8 mouse cellular contexts compared by ENCODE assay signal in genomic region chr15:63997705-63998409, GRCm38 (mm10).
DNase-seq lines count a peak whose midpoint lies in the region; ATAC-seq and TF ChIP-seq lines count a peak whose summit lies in the region.

No protein-coding gene starts in this region.

- TF ChIP-seq POLR2A in bone marrow, adult 2 months (IDR thresholded peaks at IDR 0.05; ENCODE audit: borderline replicate concordance, control insufficient read depth, low read depth, low read length), result peak; percentile 39; the same call in 1 of the 2 replicates

- no peaks in the 10 kb centered on the region for H3K36me3 ChIP-seq in embryonic facial prominence, embryonic 15.5 days
- no peaks in the 10 kb centered on the region for H3K36me3 ChIP-seq in kidney, embryonic 14.5 days (ENCODE audit: control insufficient read depth, insufficient read depth, low read length)
- H3K36me3 ChIP-seq in limb, embryonic 15.5 days, result no peaks in the 10 kb centered on the region

- no peaks in the 10 kb centered on the region for H3K9me3 ChIP-seq in embryonic facial prominence, embryonic 15.5 days (replicated peaks)
- H3K9me3 ChIP-seq in kidney, embryonic 14.5 days (ENCODE audit: control insufficient read depth, low read length), result no peaks in the 10 kb centered on the region
- no peaks in the 10 kb centered on the region for H3K9me3 ChIP-seq in limb, embryonic 15.5 days

- peak overlapping the region; percentile 84 for H3K4me3 ChIP-seq in bone marrow, adult 2 months (replicated peaks; ENCODE audit: control insufficient read depth, low read depth, low read length)
- H3K4me3 ChIP-seq in embryonic facial prominence, embryonic 15.5 days (replicated peaks), result peak overlapping the region; percentile 72
- peak overlapping the region; percentile 86 for H3K4me3 ChIP-seq in kidney, embryonic 14.5 days (ENCODE audit: low read length)
- H3K4me3 ChIP-seq in limb, embryonic 15.5 days, result peak overlapping the region; percentile 70

- H3K27me3 ChIP-seq in embryonic facial prominence, embryonic 15.5 days, result no peaks in the 10 kb centered on the region
- H3K27me3 ChIP-seq in kidney, embryonic 14.5 days (ENCODE audit: control insufficient read depth, insufficient read depth, low read length), result no peaks in the 10 kb centered on the region
- no peaks in the 10 kb centered on the region for H3K27me3 ChIP-seq in limb, embryonic 15.5 days

- H3K4me1 ChIP-seq in bone marrow, adult 2 months (ENCODE audit: control insufficient read depth, insufficient read depth, low read length), result peaks cover 7% of the 10 kb centered on the region
- H3K4me1 ChIP-seq in embryonic facial prominence, embryonic 15.5 days, result peaks cover 21% of the 10 kb centered on the region
- H3K4me1 ChIP-seq in kidney, embryonic 14.5 days (ENCODE audit: control insufficient read depth, insufficient read depth, low read length), result peaks cover 23% of the 10 kb centered on the region
- H3K4me1 ChIP-seq in limb, embryonic 15.5 days, result peaks cover 14% of the 10 kb centered on the region

- peak overlapping the region; percentile 75 for H3K4me2 ChIP-seq in embryonic facial prominence, embryonic 15.5 days (replicated peaks)
- peak overlapping the region; percentile 75 for H3K4me2 ChIP-seq in kidney, embryonic 14.5 days (replicated peaks; ENCODE audit: low read depth, low read length)
- H3K4me2 ChIP-seq in limb, embryonic 15.5 days, result peak overlapping the region; percentile 75

- ATAC-seq in embryonic facial prominence, embryonic 15.5 days (ENCODE audit: insufficient number of reproducible peaks, low FRiP score, low TSS enrichment, low read depth), result peak; percentile 95
- peak; percentile 96 for ATAC-seq in kidney, embryonic 14.5 days (ENCODE audit: low FRiP score, low TSS enrichment)
- ATAC-seq in limb, embryonic 15.5 days (ENCODE audit: insufficient number of reproducible peaks, low FRiP score, low TSS enrichment, low read depth), result peak; percentile 96

- no peak for TF ChIP-seq CTCF in bone marrow, adult 2 months (IDR thresholded peaks at IDR 0.05; ENCODE audit: control insufficient read depth, insufficient read depth, low read length)

- peak overlapping the region; percentile 91 for H3K27ac ChIP-seq in bone marrow, adult 2 months (ENCODE audit: control insufficient read depth, insufficient read depth, low read depth, low read length, poor library complexity)
- peak overlapping the region; percentile 87 for H3K27ac ChIP-seq in embryonic facial prominence, embryonic 15.5 days (replicated peaks)
- H3K27ac ChIP-seq in kidney, embryonic 14.5 days (ENCODE audit: low read depth, low read length), result peak overlapping the region; percentile 84
- peak overlapping the region; percentile 89 for H3K27ac ChIP-seq in limb, embryonic 15.5 days

- H3K9ac ChIP-seq in embryonic facial prominence, embryonic 15.5 days, result peak overlapping the region; percentile 64
- peak overlapping the region; percentile 88 for H3K9ac ChIP-seq in kidney, embryonic 14.5 days (ENCODE audit: low read depth, low read length)
- peak overlapping the region; percentile 69 for H3K9ac ChIP-seq in limb, embryonic 15.5 days

- WGBS in bone marrow, adult 2 months, result under 1% methylated on average over 75 of the region's 104 CpGs
- WGBS in embryonic facial prominence, embryonic 15.5 days, result 0% methylated on average over 82 of the region's 104 CpGs
- under 1% methylated on average over 62 of the region's 104 CpGs for WGBS in kidney, embryonic 14.5 days
- WGBS in limb, embryonic 15.5 days, result under 1% methylated on average over 54 of the region's 104 CpGs

- peak; percentile 97 for DNase-seq in 416B (ENCODE audit: low read depth)
- DNase-seq in heart, adult 9 months (ENCODE audit: low spot score in 2 of 2), result peak; percentile 91 to 92
- DNase-seq in monocyte, adult 2 months (ENCODE audit: low read depth in 1 of 2, low spot score in 2 of 2), result peak; percentile 33 to 65
- DNase-seq in spleen, postnatal 36 days (ENCODE audit: low spot score in 2 of 2), result peak; percentile 95 to 96

Comparison
In these comparisons a context has a peak if more than half of its experiments do, and no peak if none do; other contexts are left out.
1. Peak in every context shown above with its lines: DNase-seq, ATAC-seq, H3K4me3 ChIP-seq and H3K27ac ChIP-seq.